Comparison of ENCODE assay signal across 15 mouse cellular contexts in the genomic region with DNA sequence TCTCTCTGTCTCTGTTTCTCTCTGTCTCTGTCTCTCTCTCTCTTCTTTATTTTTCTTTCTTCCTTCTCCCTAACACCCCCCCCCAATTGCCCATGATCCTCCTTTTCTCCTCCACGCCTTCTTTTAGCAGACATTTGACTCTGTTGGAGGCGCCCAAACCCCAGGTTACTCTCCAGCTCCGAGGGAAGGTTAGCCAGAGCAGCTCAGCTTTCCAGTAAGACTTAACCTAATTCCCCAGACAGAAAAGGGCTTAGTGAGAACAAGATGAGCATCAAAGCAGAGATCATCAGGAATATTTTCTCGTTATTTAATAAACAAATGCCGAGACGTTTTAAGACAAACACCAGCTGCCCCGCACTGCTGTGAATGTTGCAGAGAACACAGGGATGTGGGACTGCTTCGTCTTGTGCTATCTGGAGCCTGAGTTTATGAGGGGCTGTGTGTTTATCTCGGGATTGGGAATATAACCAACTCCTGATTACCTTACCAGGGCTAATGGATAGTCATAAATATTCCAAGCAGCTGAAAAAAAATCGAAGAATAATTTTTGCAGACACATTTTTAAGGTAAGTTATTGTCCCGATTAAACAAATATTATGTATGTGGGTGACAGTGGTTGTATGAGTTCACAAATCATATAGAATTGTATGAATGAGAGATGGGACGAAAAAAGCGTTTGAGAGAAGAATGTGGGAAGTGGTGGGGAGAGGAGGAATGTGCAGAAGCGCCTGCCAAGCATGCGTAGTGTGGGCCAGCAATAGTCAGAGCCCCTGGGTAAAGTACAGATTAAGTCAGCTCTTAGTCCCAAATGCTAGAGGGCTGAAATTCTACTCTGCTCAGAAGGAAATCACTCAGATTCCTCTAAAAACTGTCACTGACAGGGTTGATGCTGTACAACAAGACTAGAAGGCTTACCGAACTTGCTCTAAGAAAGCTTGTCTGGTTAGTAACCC. TPM values are rescaled to one million over a fixed set of nuclear protein-coding genes. Genes with fewer than 3 reads are reported as not detected.
DNase-seq lines count a peak whose midpoint lies in the region; ATAC-seq and TF ChIP-seq lines count a peak whose summit lies in the region.
"Had no signal": no experiment of that assay in that cellular context is flagged by ENCODE, and none has a peak within 500 bp of the region (broad histone marks: within the 10 kb centered on the region; RNA-seq: fewer than 3 reads in every experiment).

No protein-coding gene starts in this region.

- no peak overlapping the region for H3K9ac ChIP-seq in kidney, embryonic 14.5 days (ENCODE audit: low read depth, low read length)
- no peak overlapping the region; the same call in 1 of the 2 replicates for H3K9ac ChIP-seq in intestine, postnatal 0 days (ENCODE audit: low read depth, low read length)
- no peak overlapping the region for H3K9ac ChIP-seq in hindbrain, embryonic 14.5 days
- H3K9ac ChIP-seq: liver, embryonic 12.5 days had no signal

- H3K4me1 ChIP-seq in kidney, adult 2 months (ENCODE audit: control insufficient read depth, insufficient read depth, low read length) = no peaks in the 10 kb centered on the region
- no peaks in the 10 kb centered on the region for H3K4me1 ChIP-seq in kidney, embryonic 14.5 days (ENCODE audit: control insufficient read depth, insufficient read depth, low read length)
- no peaks in the 10 kb centered on the region for H3K4me1 ChIP-seq in intestine, postnatal 0 days (replicated peaks; ENCODE audit: control insufficient read depth, insufficient read depth, low read length)
- H3K4me1 ChIP-seq in hindbrain, embryonic 14.5 days (replicated peaks; ENCODE audit: control insufficient read depth, insufficient read depth, low read length) = no peaks in the 10 kb centered on the region
- H3K4me1 ChIP-seq: liver, embryonic 12.5 days; megakaryocyte, embryonic 14.5 days had no signal

- ATAC-seq in kidney, embryonic 14.5 days (ENCODE audit: low FRiP score, low TSS enrichment) = no peak
- ATAC-seq in intestine, postnatal 0 days = no peak
- no peak for ATAC-seq in hindbrain, embryonic 14.5 days (ENCODE audit: low FRiP score)
- ATAC-seq: CD4-positive, CD25-positive, alpha-beta regulatory T cell, adult 4 months; liver, embryonic 12.5 days had no signal

- TF ChIP-seq CTCF in kidney, adult 2 months (conservative IDR thresholded peaks at IDR 0.05; ENCODE audit: insufficient read depth, insufficient read length, low read depth, low read length) = no peak
- TF ChIP-seq CTCF in intestine, postnatal 0 days (IDR thresholded peaks at IDR 0.05; ENCODE audit: low read depth) = no peak

- no peak for TF ChIP-seq POLR2A in kidney, adult 2 months (IDR thresholded peaks at IDR 0.05; ENCODE audit: low read depth, low read length)

- H3K4me2 ChIP-seq in kidney, embryonic 14.5 days (replicated peaks; ENCODE audit: low read depth, low read length) = no peak overlapping the region
- 0 out of 2 replicates have a peak overlapping the region, but pooled peaks have one; percentile 2 for H3K4me2 ChIP-seq in intestine, postnatal 0 days (replicated peaks; ENCODE audit: low read depth)
- no peak overlapping the region for H3K4me2 ChIP-seq in hindbrain, embryonic 14.5 days (replicated peaks)
- H3K4me2 ChIP-seq: liver, embryonic 12.5 days had no signal

- no peaks in the 10 kb centered on the region for H3K9me3 ChIP-seq in kidney, embryonic 14.5 days (ENCODE audit: control insufficient read depth, low read length)
- H3K9me3 ChIP-seq in intestine, postnatal 0 days (ENCODE audit: control insufficient read depth) = no peaks in the 10 kb centered on the region
- no peaks in the 10 kb centered on the region for H3K9me3 ChIP-seq in hindbrain, embryonic 14.5 days (ENCODE audit: control insufficient read depth, low read length)
- H3K9me3 ChIP-seq: liver, embryonic 12.5 days; megakaryocyte, embryonic 14.5 days had no signal

- no peaks in the 10 kb centered on the region for H3K36me3 ChIP-seq in kidney, adult 2 months (ENCODE audit: control insufficient read depth, insufficient read depth, low read length)
- no peaks in the 10 kb centered on the region for H3K36me3 ChIP-seq in kidney, embryonic 14.5 days (ENCODE audit: control insufficient read depth, insufficient read depth, low read length)
- no peaks in the 10 kb centered on the region for H3K36me3 ChIP-seq in intestine, postnatal 0 days (ENCODE audit: control insufficient read depth, insufficient read depth)
- no peaks in the 10 kb centered on the region for H3K36me3 ChIP-seq in hindbrain, embryonic 14.5 days (replicated peaks; ENCODE audit: control insufficient read depth, insufficient read depth)
- H3K36me3 ChIP-seq: liver, embryonic 12.5 days had no signal

- no peak overlapping the region for H3K27ac ChIP-seq in kidney, adult 2 months (ENCODE audit: insufficient read depth, low read depth, low read length)
- no peak overlapping the region for H3K27ac ChIP-seq in kidney, embryonic 14.5 days (ENCODE audit: low read depth, low read length)
- no peak overlapping the region; the same call in 1 of the 2 replicates for H3K27ac ChIP-seq in intestine, postnatal 0 days (ENCODE audit: low read depth, low read length)
- H3K27ac ChIP-seq in hindbrain, embryonic 14.5 days = no peak overlapping the region
- H3K27ac ChIP-seq: liver, embryonic 12.5 days had no signal

- peak; percentile 14 for DNase-seq in kidney, adult 2 months
- peak; percentile 19 for DNase-seq in gastrocnemius, postnatal 25 days
- DNase-seq in lung, postnatal 4 days = peak; percentile 30 to 72
- no peak for DNase-seq in hindbrain, embryonic 14.5 days (ENCODE audit: low spot score)
- DNase-seq in layer of hippocampus, postnatal 25 days (ENCODE audit: extremely low spot score in 1 of 2, low spot score in 1 of 2) = no peak
- no peak for DNase-seq in adrenal gland, adult 8-10 months
- DNase-seq: cerebellum, adult 8-10 months; heart, postnatal 36 days; right cerebral cortex, postnatal 4 days had no signal

- no peaks in the 10 kb centered on the region; the same call in 1 of the 2 replicates for H3K27me3 ChIP-seq in kidney, adult 2 months (replicated peaks; ENCODE audit: control insufficient read depth, insufficient read depth, low read length)
- H3K27me3 ChIP-seq in kidney, embryonic 14.5 days (ENCODE audit: control insufficient read depth, insufficient read depth, low read length) = no peaks in the 10 kb centered on the region
- H3K27me3 ChIP-seq in intestine, postnatal 0 days (replicated peaks; ENCODE audit: control insufficient read depth, insufficient read depth, low read length) = no peaks in the 10 kb centered on the region
- no peaks in the 10 kb centered on the region for H3K27me3 ChIP-seq in hindbrain, embryonic 14.5 days (ENCODE audit: control insufficient read depth, insufficient read depth, low read length)
- H3K27me3 ChIP-seq: liver, embryonic 12.5 days; megakaryocyte, embryonic 14.5 days had no signal

- WGBS in kidney, adult 2 months = 60% methylated on average over 16 of the region's 16 CpGs
- 65% methylated on average over 16 of the region's 16 CpGs for WGBS in kidney, embryonic 14.5 days
- WGBS in intestine, postnatal 0 days = 46% methylated on average over 16 of the region's 16 CpGs
- 77% methylated on average over 16 of the region's 16 CpGs for WGBS in hindbrain, embryonic 14.5 days

- H3K4me3 ChIP-seq in kidney, adult 2 months (ENCODE audit: insufficient read depth, low read depth, low read length) = no peak overlapping the region
- no peak overlapping the region for H3K4me3 ChIP-seq in kidney, embryonic 14.5 days (ENCODE audit: low read length)
- H3K4me3 ChIP-seq in intestine, postnatal 0 days (ENCODE audit: low read depth, low read length) = no peak overlapping the region
- no peak overlapping the region for H3K4me3 ChIP-seq in hindbrain, embryonic 14.5 days (replicated peaks; ENCODE audit: low read length)
- H3K4me3 ChIP-seq: liver, embryonic 12.5 days; megakaryocyte, embryonic 14.5 days; myocyte had no signal

RNA-seq across cellular contexts. Expression of gene Egflam, which starts 44.2 kb away (rescaled TPM):
- 6.8 and 7.8 TPM in 2 replicates for polyA plus RNA-seq in kidney, adult 2 months (2012; rRNA removed)
- polyA plus RNA-seq in kidney, embryonic 14.5 days (2014; fragmentation: Nextera tagmentation; extraction: Ambion mirVana) = 7.7 and 15.3 TPM in 2 replicates
- 10 to 100 TPM; 10.3 to 11.9 TPM for total RNA-seq in gastrocnemius, postnatal 25 days (2021)
- 5.2 and 5.4 TPM in 2 replicates for polyA plus RNA-seq in intestine, postnatal 0 days (2015; fragmentation: Nextera tagmentation; extraction: Ambion mirVana)
- polyA plus RNA-seq in hindbrain, embryonic 14.5 days (2014; fragmentation: Nextera tagmentation; extraction: Ambion mirVana) = 14.0 and 15.1 TPM in 2 replicates
- 1 to 10 TPM; 2.7 to 4.0 TPM for total RNA-seq in layer of hippocampus, postnatal 25 days (2021)
- total RNA-seq in adrenal gland, adult 8-10 months (2022) = 10 to 100 TPM in 1 of 4 experiments, 1 to 10 TPM in 3; 5.1 to 11.8 (median 7.6) TPM
- polyA plus RNA-seq: CD4-positive, CD25-positive, alpha-beta regulatory T cell, adult 4 months had no signal

Comparison
In these comparisons a context has a peak if more than half of its experiments do, and no peak if none do; other contexts are left out.
1. DNase-seq: peak in kidney, adult 2 months (single experiment), gastrocnemius, postnatal 25 days (single experiment) and lung, postnatal 4 days (2 of 2); none in hindbrain, embryonic 14.5 days (single experiment), layer of hippocampus, postnatal 25 days (0 of 2) and adrenal gland, adult 8-10 months (single experiment).